8 mouse cellular contexts compared by ENCODE assay signal in genomic region chr19:16214946-16215345, GRCm38 (mm10).
DNase-seq lines count a peak whose midpoint lies in the region; ATAC-seq and TF ChIP-seq lines count a peak whose summit lies in the region.

No protein-coding gene starts in this region.

- H3K4me2 ChIP-seq in forebrain, embryonic 12.5 days = no peak overlapping the region
- no peak overlapping the region for H3K4me2 ChIP-seq in forebrain, embryonic 11.5 days (ENCODE audit: low read depth, low read length, severe bottlenecking)
- H3K4me2 ChIP-seq in heart, postnatal 0 days (ENCODE audit: low read depth, low read length) = no peak overlapping the region
- no peak overlapping the region for H3K4me2 ChIP-seq in liver, embryonic 12.5 days

- no peak overlapping the region for H3K9ac ChIP-seq in forebrain, embryonic 12.5 days
- no peak overlapping the region for H3K9ac ChIP-seq in forebrain, embryonic 11.5 days (ENCODE audit: low read length)
- no peak overlapping the region for H3K9ac ChIP-seq in heart, postnatal 0 days (replicated peaks; ENCODE audit: low read depth, low read length)
- no peak overlapping the region for H3K9ac ChIP-seq in liver, embryonic 12.5 days

- 81% methylated on average over 6 of the region's 6 CpGs for WGBS in forebrain, embryonic 12.5 days
- 80% methylated on average over 6 of the region's 6 CpGs for WGBS in forebrain, embryonic 11.5 days
- WGBS in heart, postnatal 0 days = 36% methylated on average over 6 of the region's 6 CpGs
- 77% methylated on average over 6 of the region's 6 CpGs for WGBS in liver, embryonic 12.5 days (ENCODE audit: insufficient replicate concordance)

- no peak for TF ChIP-seq CTCF in heart, postnatal 0 days (IDR thresholded peaks at IDR 0.05; ENCODE audit: low read depth)

- peaks cover 5% of the 10 kb centered on the region for H3K36me3 ChIP-seq in forebrain, embryonic 12.5 days (replicated peaks)
- no peaks in the 10 kb centered on the region for H3K36me3 ChIP-seq in forebrain, embryonic 11.5 days (ENCODE audit: control insufficient read depth, insufficient read depth, low read length)
- H3K36me3 ChIP-seq in heart, postnatal 0 days (replicated peaks; ENCODE audit: control insufficient read depth, insufficient read depth, low read length) = 0 out of 2 replicates have a peak, but pooled peaks cover 4% of the 10 kb centered on the region
- peaks cover 6% of the 10 kb centered on the region; the same call in 1 of the 2 replicates for H3K36me3 ChIP-seq in liver, embryonic 12.5 days

- DNase-seq in forebrain, embryonic 11.5 days (ENCODE audit: low spot score) = no peak
- DNase-seq in adipocyte (ENCODE audit: low spot score) = peak; percentile 29
- peak; percentile 18 for DNase-seq in heart, postnatal 0 days (ENCODE audit: low spot score)
- DNase-seq in lung, postnatal 14 days = peak; percentile 81
- DNase-seq in right cerebral cortex, adult 18-20 months = no peak
- DNase-seq in thymus, adult 18-20 months = no peak

- peaks cover 8% of the 10 kb centered on the region; the same call in 1 of the 2 replicates for H3K4me1 ChIP-seq in forebrain, embryonic 12.5 days
- no peaks in the 10 kb centered on the region for H3K4me1 ChIP-seq in forebrain, embryonic 11.5 days (replicated peaks; ENCODE audit: control insufficient read depth, insufficient read depth, low read length)
- peaks cover 8% of the 10 kb centered on the region for H3K4me1 ChIP-seq in heart, postnatal 0 days (ENCODE audit: control insufficient read depth, insufficient read depth)
- 0 out of 2 replicates have a peak, but pooled peaks cover 7% of the 10 kb centered on the region for H3K4me1 ChIP-seq in liver, embryonic 12.5 days

- no peak overlapping the region for H3K4me3 ChIP-seq in forebrain, embryonic 12.5 days (replicated peaks)
- no peak overlapping the region for H3K4me3 ChIP-seq in forebrain, embryonic 11.5 days (ENCODE audit: low read depth, low read length)
- H3K4me3 ChIP-seq in heart, postnatal 0 days (ENCODE audit: low read depth, low read length) = no peak overlapping the region
- H3K4me3 ChIP-seq in liver, embryonic 12.5 days = no peak overlapping the region

- no peaks in the 10 kb centered on the region for H3K9me3 ChIP-seq in forebrain, embryonic 12.5 days
- H3K9me3 ChIP-seq in forebrain, embryonic 11.5 days (ENCODE audit: control insufficient read depth, low read length) = no peaks in the 10 kb centered on the region
- no peaks in the 10 kb centered on the region for H3K9me3 ChIP-seq in heart, postnatal 0 days (replicated peaks; ENCODE audit: control insufficient read depth, low read length)
- H3K9me3 ChIP-seq in liver, embryonic 12.5 days (replicated peaks) = no peaks in the 10 kb centered on the region

- TF ChIP-seq EP300 in heart, postnatal 0 days (IDR thresholded peaks at IDR 0.05; ENCODE audit: low read depth) = no peak

- ATAC-seq in forebrain, embryonic 12.5 days (ENCODE audit: low FRiP score) = no peak
- ATAC-seq in forebrain, embryonic 11.5 days (replicated peaks; ENCODE audit: low FRiP score) = no peak
- ATAC-seq in heart, postnatal 0 days (ENCODE audit: insufficient read depth, low read depth) = no peak
- no peak for ATAC-seq in liver, embryonic 12.5 days

- H3K27ac ChIP-seq in forebrain, embryonic 12.5 days = peak overlapping the region; percentile 13; the same call in 1 of the 2 replicates
- no peak overlapping the region for H3K27ac ChIP-seq in forebrain, embryonic 11.5 days (ENCODE audit: low read depth, low read length)
- H3K27ac ChIP-seq in heart, postnatal 0 days (ENCODE audit: low read depth) = 0 out of 2 replicates have a peak overlapping the region, but pooled peaks have one; percentile 17
- H3K27ac ChIP-seq in liver, embryonic 12.5 days = no peak overlapping the region

- no peaks in the 10 kb centered on the region for H3K27me3 ChIP-seq in forebrain, embryonic 12.5 days
- H3K27me3 ChIP-seq in forebrain, embryonic 11.5 days (ENCODE audit: control insufficient read depth, insufficient read depth, low read length) = no peaks in the 10 kb centered on the region
- no peaks in the 10 kb centered on the region for H3K27me3 ChIP-seq in heart, postnatal 0 days (ENCODE audit: control insufficient read depth, insufficient read depth, low read length)
- no peaks in the 10 kb centered on the region for H3K27me3 ChIP-seq in liver, embryonic 12.5 days (replicated peaks)

Comparison
In these comparisons a context has a peak if more than half of its experiments do, and no peak if none do; other contexts are left out.
1. H3K27ac ChIP-seq: peak in forebrain, embryonic 12.5 days (single experiment) and heart, postnatal 0 days (single experiment); none in forebrain, embryonic 11.5 days (single experiment) and liver, embryonic 12.5 days (single experiment).
2. DNase-seq: peak in adipocyte (single experiment), heart, postnatal 0 days (single experiment) and lung, postnatal 14 days (single experiment); none in forebrain, embryonic 11.5 days (single experiment), right cerebral cortex, adult 18-20 months (single experiment) and thymus, adult 18-20 months (0 of 2).